Comparison of ENCODE assay signal across 17 mouse cellular contexts in genomic region chr2:47265901-47266300, GRCm38 (mm10).
"Had no signal": no experiment of that assay in that cellular context is flagged by ENCODE, and none has a peak within 500 bp of the region (broad histone marks: within the 10 kb centered on the region; RNA-seq: fewer than 3 reads in every experiment).

No protein-coding gene starts in this region.

- H3K4me1 ChIP-seq: neural tube, embryonic 12.5 days; neural tube, embryonic 13.5 days; neural tube, embryonic 15.5 days; stomach, embryonic 15.5 days had no signal

- H3K36me3 ChIP-seq: neural tube, embryonic 12.5 days; neural tube, embryonic 13.5 days; neural tube, embryonic 15.5 days; stomach, embryonic 15.5 days had no signal

- H3K4me2 ChIP-seq: neural tube, embryonic 12.5 days; neural tube, embryonic 13.5 days; neural tube, embryonic 15.5 days; stomach, embryonic 15.5 days had no signal

- H3K27ac ChIP-seq: neural tube, embryonic 12.5 days; neural tube, embryonic 13.5 days; neural tube, embryonic 15.5 days; stomach, embryonic 15.5 days; stomach, postnatal 0 days had no signal

- H3K4me3 ChIP-seq: neural tube, embryonic 12.5 days; neural tube, embryonic 13.5 days; neural tube, embryonic 15.5 days; stomach, embryonic 15.5 days had no signal

- H3K27me3 ChIP-seq: neural tube, embryonic 12.5 days; neural tube, embryonic 13.5 days; neural tube, embryonic 15.5 days; stomach, embryonic 15.5 days had no signal

- H3K9ac ChIP-seq: neural tube, embryonic 12.5 days; neural tube, embryonic 13.5 days; neural tube, embryonic 15.5 days; stomach, embryonic 15.5 days had no signal

- H3K9me3 ChIP-seq: neural tube, embryonic 12.5 days; neural tube, embryonic 13.5 days; neural tube, embryonic 15.5 days; stomach, embryonic 15.5 days had no signal

- DNase-seq: retina, postnatal 1 day; right cerebral cortex, adult 18-20 months; right cerebral cortex, postnatal 14 days; right cerebral cortex, postnatal 25 days; right cerebral cortex, postnatal 4 days; spleen, adult 18-20 months; thymus, adult 18-20 months; thymus, adult 2 months; thymus, postnatal 14 days; thymus, postnatal 25 days; thymus, postnatal 36 days; thymus, postnatal 4 days had no signal
